Mouse (Mus musculus) limb, embryonic 11.5 days (tissue): ENCODE results near the gene Eps15l1. TPM values are rescaled to one million over a fixed set of nuclear protein-coding genes. Genes with fewer than 3 reads are reported as not detected.

Experiments used
- ATAC-seq: fragments of 200-750 bp; cut with Nextera tagmentation; 2 replicates; pipeline ENCODE4 v1.8.0; 2017; ENCODE audit warnings: low read depth; ENCODE audit not compliant: insufficient number of reproducible peaks, low FRiP score, low TSS enrichment
- DNase-seq: peaks from one replicate; pipeline ENCODE4 v3.0.0-alpha.2; 2015; ENCODE audit warnings: low spot score
- H3K27ac ChIP-seq: fragments of 300-500 bp; sonication (generic); replicated peaks from 2 replicates; pipeline ENCODE4 v1.5.1; 2014; ENCODE audit warnings: low read depth, mild to moderate bottlenecking, low read length
- H3K27me3 ChIP-seq: fragments of 300-500 bp; sonication (generic); 2 replicates; pipeline ENCODE4 v1.6.1; 2014; ENCODE audit warnings: mild to moderate bottlenecking, low read length, mixed read lengths; ENCODE audit not compliant: control insufficient read depth, insufficient read depth
- H3K36me3 ChIP-seq: fragments of 300-500 bp; sonication (generic); 2 replicates; pipeline ENCODE4 v1.6.1; 2014; ENCODE audit warnings: mild to moderate bottlenecking, low read length, moderate library complexity, mixed read lengths; ENCODE audit not compliant: control insufficient read depth, insufficient read depth
- H3K4me1 ChIP-seq: fragments of 300-500 bp; sonication (generic); 2 replicates; pipeline ENCODE4 v1.6.1; 2014; ENCODE audit warnings: low read length, mixed read lengths; ENCODE audit not compliant: control insufficient read depth, insufficient read depth
- H3K4me2 ChIP-seq: fragments of 300-500 bp; sonication (generic); 2 replicates; pipeline ENCODE4 v1.6.1; 2014; ENCODE audit warnings: low read depth, mild to moderate bottlenecking, moderate library complexity; ENCODE audit not compliant: severe bottlenecking
- H3K4me3 ChIP-seq: fragments of 300-500 bp; sonication (generic); 2 replicates; pipeline ENCODE4 v1.5.1; 2014; ENCODE audit warnings: low read depth, low read length
- H3K9ac ChIP-seq: fragments of 300-500 bp; sonication (generic); 2 replicates; pipeline ENCODE4 v1.6.1; 2014; ENCODE audit warnings: mild to moderate bottlenecking, low read length
- H3K9me3 ChIP-seq: fragments of 300-500 bp; sonication (generic); 2 replicates; pipeline ENCODE4 v1.6.1; 2016; ENCODE audit warnings: low read length; ENCODE audit not compliant: control insufficient read depth
- WGBS: fragments of 180-500 bp; shearing (Covaris S2); extraction: QIAGEN DNeasy Blood & Tissue Kit; methylation state at CpG from one replicate; pipeline ENCODE4 v1.1.7; 2014; 5-methylcytosine and 5-hydroxymethylcytosine counted together
- polyA plus RNA-seq: library from polyadenylated mRNA; unstranded; fragments of >200 nt; fragmentation: Nextera tagmentation; extraction: Ambion mirVana; gene quantifications from 2 replicates; pipeline ENCODE4 v1.2.1, GENCODE M21; 2014

Gene Eps15l1
- polyA plus RNA-seq, 1 experiment from 2014 or later: 82.2 TPM

- no peak overlapping the region for H3K27ac ChIP-seq
- no peak overlapping the region for H3K4me3 ChIP-seq
- H3K36me3 ChIP-seq: no peaks in the 10 kb centered on the region
- 53% methylated on average over 13 of the region's 13 CpGs for WGBS
- no peak for DNase-seq
- H3K9ac ChIP-seq: no peak overlapping the region
- ATAC-seq: no peak
- no peak overlapping the region for H3K4me2 ChIP-seq
- no peaks in the 10 kb centered on the region for H3K4me1 ChIP-seq
- H3K27me3 ChIP-seq: no peaks in the 10 kb centered on the region
- no peaks in the 10 kb centered on the region for H3K9me3 ChIP-seq
Observed at GRCm38 (mm10) chr8:72429676-72430075, 8.4 kb upstream of the Eps15l1 start.

GRCm38 (mm10) chr8:72422926-72423325, 1.7 kb upstream of the Eps15l1 start:
- WGBS: 74% methylated on average over 1 of the region's 1 CpGs
- H3K27me3 ChIP-seq: no peaks in the 10 kb centered on the region
- no peak overlapping the region for H3K27ac ChIP-seq
- peaks cover 8% of the 10 kb centered on the region for H3K4me1 ChIP-seq
- H3K9me3 ChIP-seq: no peaks in the 10 kb centered on the region
- no peak overlapping the region for H3K9ac ChIP-seq
- no peak overlapping the region for H3K4me2 ChIP-seq
- H3K36me3 ChIP-seq: no peaks in the 10 kb centered on the region
- ATAC-seq (no peak), DNase-seq (no peak)
- H3K4me3 ChIP-seq: no peak overlapping the region

- H3K4me2 ChIP-seq: peak overlapping the region; percentile 64
- ATAC-seq (peak; percentile 72), DNase-seq (peak; percentile 63)
- no peaks in the 10 kb centered on the region for H3K36me3 ChIP-seq
- H3K4me3 ChIP-seq: peak overlapping the region; percentile 89
- peak overlapping the region; percentile 83 for H3K9ac ChIP-seq
- H3K4me1 ChIP-seq: peaks cover 11% of the 10 kb centered on the region
- H3K27me3 ChIP-seq: no peaks in the 10 kb centered on the region
- H3K27ac ChIP-seq: peak overlapping the region; percentile 73
- WGBS: 2% methylated on average over 61 of the region's 73 CpGs
- no peaks in the 10 kb centered on the region for H3K9me3 ChIP-seq
Observed at GRCm38 (mm10) chr8:72420571-72421361, 494 bp downstream of the Eps15l1 start.

- Histone ChIP-seq H3K27ac (no peak overlapping the region), H3K4me1 (peaks cover 11% of the 10 kb centered on the region), H3K9me3 (no peaks in the 10 kb centered on the region), H3K9ac (no peak overlapping the region), H3K36me3 (no peaks in the 10 kb centered on the region), H3K4me3 (no peak overlapping the region), H3K27me3 (no peaks in the 10 kb centered on the region), H3K4me2 (no peak overlapping the region)
- 96% methylated on average over 4 of the region's 4 CpGs for WGBS
- ATAC-seq (no peak), DNase-seq (no peak)
Observed at GRCm38 (mm10) chr8:72418073-72418472, 3.2 kb downstream of the Eps15l1 start.

- Histone ChIP-seq H3K9me3 (no peaks in the 10 kb centered on the region), H3K36me3 (no peaks in the 10 kb centered on the region), H3K9ac (no peak overlapping the region), H3K4me2 (no peak overlapping the region), H3K4me1 (peaks cover 9% of the 10 kb centered on the region), H3K27me3 (no peaks in the 10 kb centered on the region), H3K4me3 (no peak overlapping the region), H3K27ac (no peak overlapping the region)
- DNase-seq: no peak
- 70% methylated on average over 2 of the region's 2 CpGs for whole genome bisulfite sequencing
- no peak for ATAC-seq
Observed at GRCm38 (mm10) chr8:72415252-72415651, 6.0 kb downstream of the Eps15l1 start.

GRCm38 (mm10) chr8:72413839-72414238, 7.4 kb downstream of the Eps15l1 start:
- WGBS: 91% methylated on average over 7 of the region's 7 CpGs
- Histone ChIP-seq H3K9me3 (no peaks in the 10 kb centered on the region), H3K27ac (no peak overlapping the region), H3K4me2 (no peak overlapping the region), H3K27me3 (no peaks in the 10 kb centered on the region), H3K4me3 (no peak overlapping the region), H3K9ac (no peak overlapping the region), H3K36me3 (no peaks in the 10 kb centered on the region), H3K4me1 (peaks cover 4% of the 10 kb centered on the region)
- ATAC-seq (no peak), DNase-seq (no peak)

GRCm38 (mm10) chr8:72409443-72409842, 11.8 kb downstream of the Eps15l1 start:
- 76% methylated on average over 3 of the region's 3 CpGs for WGBS
- no peaks in the 10 kb centered on the region for H3K9me3 ChIP-seq
- no peak overlapping the region for H3K27ac ChIP-seq
- no peaks in the 10 kb centered on the region for H3K36me3 ChIP-seq
- H3K4me1 ChIP-seq: no peaks in the 10 kb centered on the region
- no peaks in the 10 kb centered on the region for H3K27me3 ChIP-seq
- no peak for DNase-seq
- ATAC-seq: no peak
- H3K9ac ChIP-seq: no peak overlapping the region
- H3K4me2 ChIP-seq: no peak overlapping the region
- no peak overlapping the region for H3K4me3 ChIP-seq

GRCm38 (mm10) chr8:72407878-72408277, 13.4 kb downstream of the Eps15l1 start:
- no peaks in the 10 kb centered on the region for H3K9me3 ChIP-seq
- H3K27ac ChIP-seq: no peak overlapping the region
- 92% methylated on average over 1 of the region's 1 CpGs for WGBS
- H3K9ac ChIP-seq: no peak overlapping the region
- no peaks in the 10 kb centered on the region for H3K27me3 ChIP-seq
- DNase-seq (no peak), ATAC-seq (no peak)
- no peaks in the 10 kb centered on the region for H3K36me3 ChIP-seq
- no peak overlapping the region for H3K4me2 ChIP-seq
- H3K4me3 ChIP-seq: no peak overlapping the region
- no peaks in the 10 kb centered on the region for H3K4me1 ChIP-seq

GRCm38 (mm10) chr8:72402981-72403380, 18.3 kb downstream of the Eps15l1 start:
- H3K9me3 ChIP-seq: no peaks in the 10 kb centered on the region
- no peaks in the 10 kb centered on the region; the same call in 1 of the 2 replicates for H3K36me3 ChIP-seq
- 95% methylated on average over 3 of the region's 3 CpGs for WGBS
- H3K4me1 ChIP-seq: no peaks in the 10 kb centered on the region
- no peak overlapping the region for H3K4me2 ChIP-seq
- H3K9ac ChIP-seq: no peak overlapping the region
- H3K27ac ChIP-seq: no peak overlapping the region
- DNase-seq (no peak), ATAC-seq (no peak)
- H3K27me3 ChIP-seq: no peaks in the 10 kb centered on the region
- H3K4me3 ChIP-seq: no peak overlapping the region
